ENCODE assay signal across 8 mouse cellular contexts in genomic region chr2:31263039-31263461, GRCm38 (mm10). TPM values are rescaled to one million over a fixed set of nuclear protein-coding genes. Genes with fewer than 3 reads are reported as not detected.
A peak's percentile ranks its signal among the peaks of the same experiment; 100 is the strongest.
DNase-seq lines count a peak whose midpoint lies in the region; ATAC-seq and TF ChIP-seq lines count a peak whose summit lies in the region.

No protein-coding gene starts in this region.

- TF ChIP-seq POLR2A in brain, embryonic 14.5 days (IDR thresholded peaks at IDR 0.05; ENCODE audit: borderline replicate concordance, extremely low read depth, insufficient read depth, insufficient read length, poor library complexity, severe bottlenecking): no peak

- no peak overlapping the region for H3K4me3 ChIP-seq in heart, embryonic 10.5 days

- no peaks in the 10 kb centered on the region for H3K9me3 ChIP-seq in heart, embryonic 10.5 days

- no peak for TF ChIP-seq CTCF in brain, embryonic 14.5 days (IDR thresholded peaks at IDR 0.05; ENCODE audit: borderline replicate concordance, extremely low read depth, insufficient read depth, insufficient read length)

- DNase-seq in frontal cortex, postnatal 36 days (ENCODE audit: low spot score in 2 of 2): peak; percentile 26 to 56
- no peak for DNase-seq in frontal cortex, postnatal 25 days (ENCODE audit: low spot score in 2 of 2)
- DNase-seq in brain, embryonic 14.5 days (ENCODE audit: low read depth): peak; percentile 84
- no peak for DNase-seq in heart, embryonic 10.5 days (ENCODE audit: low spot score)
- DNase-seq in left cerebral cortex, postnatal 14 days (ENCODE audit: low spot score in 2 of 2): peak; percentile 42 to 74
- no peak for DNase-seq in liver
- DNase-seq in thymus, postnatal 4 days: no peak

- intact Hi-C loops in left cerebral cortex, postnatal 14 days (cut with DNase I): no loop called here

- no peaks in the 10 kb centered on the region for H3K27me3 ChIP-seq in heart, embryonic 10.5 days (ENCODE audit: insufficient read depth, poor library complexity, severe bottlenecking)

- peaks cover 89% of the 10 kb centered on the region for H3K4me1 ChIP-seq in heart, embryonic 10.5 days

- H3K27ac ChIP-seq in heart, embryonic 10.5 days: peak overlapping the region; percentile 73

- peaks cover 9% of the 10 kb centered on the region for H3K36me3 ChIP-seq in heart, embryonic 10.5 days

- ATAC-seq in CD4-positive, CD25-positive, alpha-beta regulatory T cell, adult 4 months: no peak

- 74% methylated on average over 8 of the region's 8 CpGs for WGBS in heart, embryonic 10.5 days

RNA-seq across cellular contexts. Expression of gene Ncs1, which starts 17.4 kb away (rescaled TPM):
- polyA plus RNA-seq in brain, embryonic 14.5 days (2012; rRNA removed): 56.1 and 93.6 TPM in 2 replicates
- polyA plus RNA-seq in heart, embryonic 10.5 days (2016; fragmentation: Nextera tagmentation; extraction: Ambion mirVana): 44.7 and 51.8 TPM in 2 replicates
- 100 to 1,000 TPM; 159 to 160 TPM for total RNA-seq in left cerebral cortex, postnatal 14 days (2021)
- polyA plus RNA-seq in CD4-positive, CD25-positive, alpha-beta regulatory T cell, adult 4 months (2017; shearing (Covaris generic)): 1 to 10 TPM in 1 of 2 experiments, under 1 TPM in 1; 0.63 to 1.4 TPM

RNA-seq across cellular contexts. Expression of gene Hmcn2, which starts 51.2 kb away (rescaled TPM):
- polyA plus RNA-seq in brain, embryonic 14.5 days (2012; rRNA removed): 0.44 and 0.96 TPM in 2 replicates
- polyA plus RNA-seq in heart, embryonic 10.5 days (2016; fragmentation: Nextera tagmentation; extraction: Ambion mirVana): 0.33 and 0.52 TPM in 2 replicates
- total RNA-seq in left cerebral cortex, postnatal 14 days (2021): under 1 TPM; 0.32 to 0.62 TPM
- polyA plus RNA-seq in CD4-positive, CD25-positive, alpha-beta regulatory T cell, adult 4 months (2017; shearing (Covaris generic)): under 1 TPM; 0.36 to 0.48 TPM

Comparison
In these comparisons a context has a peak if more than half of its experiments do, and no peak if none do; other contexts are left out.
1. DNase-seq: peak in frontal cortex, postnatal 36 days (2 of 2), brain, embryonic 14.5 days (single experiment) and left cerebral cortex, postnatal 14 days (2 of 2); none in frontal cortex, postnatal 25 days (0 of 2), heart, embryonic 10.5 days (single experiment), liver (single experiment) and thymus, postnatal 4 days (single experiment).
2. RNA of gene Ncs1, which starts 17.4 kb away (polyA plus RNA-seq): 56.1 to 93.6 TPM in brain, embryonic 14.5 days and 44.7 to 51.8 TPM in heart, embryonic 10.5 days; 0.63 to 1.4 TPM in CD4-positive, CD25-positive, alpha-beta regulatory T cell, adult 4 months; every median in the first group is over 10 times any median in the second.